Mouse (Mus musculus) cortical plate, adult 2 months (tissue): ENCODE data around the gene Nsmce4a.

Experiments used
- CTCF ChIP-seq: fragments of 200-500 bp; IDR thresholded peaks from 2 replicates; pipeline ENCODE4 v1.5.1; 2011; ENCODE audit warnings: mild to moderate bottlenecking, control low read depth, low read length; ENCODE audit not compliant: insufficient read depth; ENCODE audit errors: extremely low read depth
- POLR2A ChIP-seq: fragments of 200-500 bp; IDR thresholded peaks from 2 replicates; pipeline ENCODE4 v1.6.1; 2011; ENCODE audit warnings: mild to moderate bottlenecking, low read length, control low read depth; ENCODE audit not compliant: insufficient read depth; ENCODE audit errors: extremely low read depth

- TF ChIP-seq CTCF = no peak
- no peak for TF ChIP-seq POLR2A
Observed at GRCm38 (mm10) chr7:130523451-130523850, 49.5 kb downstream of the Nsmce4a start.
